Mouse (Mus musculus) bone marrow macrophage, adult 2 months (primary cell): ENCODE data around the gene Glrb.

ENCODE experiments used
- CTCF ChIP-seq: IDR thresholded peaks from 2 replicates; pipeline ENCODE4 v1.5.1; 2012; ENCODE audit warnings: low read depth, mild to moderate bottlenecking, low read length, moderate library complexity
- POLR2A ChIP-seq: IDR thresholded peaks from 2 replicates; pipeline ENCODE4 v1.6.1; 2012; ENCODE audit warnings: mild to moderate bottlenecking, low read depth, low read length, borderline replicate concordance

- TF ChIP-seq POLR2A = no peak
- no peak for TF ChIP-seq CTCF
Measured at GRCm38 (mm10) chr3:80837583-80837982, 75.9 kb downstream of the Glrb start.
